Mouse (Mus musculus) MEL (cell line): ENCODE measurements around the gene Prps1l3. TPM values are rescaled to one million over a fixed set of nuclear protein-coding genes. Genes with fewer than 3 reads are reported as not detected.

Experiments used
- DNase-seq: peaks from one replicate; pipeline ENCODE4 v3.0.0; 2011; ENCODE audit warnings: low read depth, low spot score
- H3K27ac ChIP-seq: 2 replicates; pipeline ENCODE4 v1.5.1; 2012; ENCODE audit warnings: low read depth, mild to moderate bottlenecking, control low read depth, low read length, moderate library complexity; ENCODE audit not compliant: control insufficient read depth
- H3K27me3 ChIP-seq, 2 experiments: fragments of 150-350 bp in 1 of 2; sonication (generic) in 1 of 2; 2 replicates each; pipeline ENCODE4 v1.6.1; 2012; ENCODE audit warnings: low read length in 2 of 2, mild to moderate bottlenecking in 2 of 2, improper control_type of control experiment in 1 of 2, moderate library complexity in 1 of 2; ENCODE audit not compliant: insufficient read depth in 2 of 2, control insufficient read depth in 1 of 2
- H3K36me3 ChIP-seq, 2 experiments: 2 replicates each; pipeline ENCODE4 v1.6.1; 2012 to 2014; ENCODE audit warnings: low read length in 2 of 2, improper control_type of control experiment in 1 of 2, inconsistent platforms in 1 of 2, mild to moderate bottlenecking in 1 of 2; ENCODE audit not compliant: insufficient read depth in 2 of 2, control insufficient read depth in 1 of 2
- H3K4me1 ChIP-seq, 2 experiments: fragments of 150-350 bp in 1 of 2; sonication (generic) in 1 of 2; 2 replicates each; pipeline ENCODE4 v1.6.1; 2012; ENCODE audit warnings: low read length in 2 of 2, improper control_type of control experiment in 1 of 2, mild to moderate bottlenecking in 1 of 2; ENCODE audit not compliant: insufficient read depth in 2 of 2, control insufficient read depth in 1 of 2
- H3K4me3 ChIP-seq, 2 experiments: fragments of 150-350 bp in 1 of 2; sonication (generic) in 1 of 2; 2 replicates each; pipeline ENCODE4 v1.5.1; 2012; ENCODE audit warnings: low read depth in 2 of 2, low read length in 2 of 2, mild to moderate bottlenecking in 2 of 2, moderate library complexity in 2 of 2, control low read depth in 1 of 2, improper control_type of control experiment in 1 of 2; ENCODE audit not compliant: control insufficient read depth in 1 of 2, insufficient read depth in 1 of 2
- H3K79me2 ChIP-seq: 2 replicates; pipeline ENCODE4 v1.6.1; 2012; ENCODE audit warnings: mild to moderate bottlenecking, low read length, moderate library complexity; ENCODE audit not compliant: control insufficient read depth, poor library complexity, insufficient read depth
- H3K9ac ChIP-seq: 2 replicates; pipeline ENCODE4 v1.6.1; 2012; ENCODE audit warnings: low read depth, mild to moderate bottlenecking, control low read depth, low read length, moderate library complexity; ENCODE audit not compliant: control insufficient read depth, poor library complexity, severe bottlenecking
- H3K9me3 ChIP-seq: fragments of 150-350 bp; sonication (generic); replicated peaks from 2 replicates; pipeline ENCODE4 v1.6.1; 2012; ENCODE audit warnings: mild to moderate bottlenecking, low read length, improper control_type of control experiment, moderate library complexity; ENCODE audit not compliant: insufficient read depth
- BHLHE40 ChIP-seq: IDR thresholded peaks from 2 replicates; pipeline ENCODE4 v1.6.1; 2012; ENCODE audit warnings: low read depth, mild to moderate bottlenecking, inconsistent platforms, low read length, improper control_type of control experiment, borderline replicate concordance
- CHD1 ChIP-seq: IDR thresholded peaks from 2 replicates; pipeline ENCODE4 v1.6.1; 2012; ENCODE audit warnings: low read depth, mild to moderate bottlenecking, inconsistent platforms, low read length, improper control_type of control experiment
- CHD2 ChIP-seq: IDR thresholded peaks from 2 replicates; pipeline ENCODE4 v1.6.1; 2011; ENCODE audit warnings: low read length, improper control_type of control experiment
- CTCF ChIP-seq, 3 experiments: IDR thresholded peaks in 2 of 3; conservative IDR thresholded peaks in 1 of 3; 2 replicates each; pipeline ENCODE4 v1.5.1; 2011 to 2012; ENCODE audit warnings: low read length in 3 of 3, low read depth in 2 of 3, mild to moderate bottlenecking in 2 of 3, improper control_type of control experiment in 1 of 3, inconsistent platforms in 1 of 3, mixed read lengths in 1 of 3, moderate library complexity in 1 of 3; ENCODE audit not compliant: control insufficient read depth in 1 of 3, insufficient read depth in 1 of 3, poor library complexity in 1 of 3, severe bottlenecking in 1 of 3
- E2F4 ChIP-seq: IDR thresholded peaks from 2 replicates; pipeline ENCODE4 v1.6.1; 2011; ENCODE audit warnings: low read depth, low read length, improper control_type of control experiment, borderline replicate concordance
- ELF1 ChIP-seq: IDR thresholded peaks from 2 replicates; pipeline ENCODE4 v1.6.1; 2014; ENCODE audit warnings: low read depth, mild to moderate bottlenecking, inconsistent platforms, low read length, improper control_type of control experiment, moderate library complexity
- EP300 ChIP-seq, 2 experiments: IDR thresholded peaks; 2 replicates each; pipeline ENCODE4 v1.6.1; 2011; ENCODE audit warnings: improper control_type of control experiment in 2 of 2, low read length in 2 of 2, low read depth in 1 of 2, mild to moderate bottlenecking in 1 of 2
- ETS1 ChIP-seq: IDR thresholded peaks from 2 replicates; pipeline ENCODE4 v1.6.1; 2012; ENCODE audit warnings: low read depth, mild to moderate bottlenecking, inconsistent platforms, low read length, improper control_type of control experiment, moderate library complexity
- GABPA ChIP-seq: IDR thresholded peaks from 2 replicates; pipeline ENCODE4 v1.6.1; 2012; ENCODE audit warnings: low read depth, mild to moderate bottlenecking, inconsistent platforms, low read length, improper control_type of control experiment, moderate library complexity
- GATA1 ChIP-seq: IDR thresholded peaks from 2 replicates; pipeline ENCODE4 v1.6.1; 2011; ENCODE audit warnings: low read depth, low read length, improper control_type of control experiment
- HCFC1 ChIP-seq: IDR thresholded peaks from 2 replicates; pipeline ENCODE4 v1.6.1; 2012; ENCODE audit warnings: low read depth, mild to moderate bottlenecking, inconsistent platforms, low read length, improper control_type of control experiment, moderate library complexity
- JUND ChIP-seq: IDR thresholded peaks from 2 replicates; pipeline ENCODE4 v1.6.1; 2011; ENCODE audit warnings: low read depth, mild to moderate bottlenecking, improper control_type of control experiment, low read length
- KAT2A ChIP-seq: conservative IDR thresholded peaks from 2 replicates; pipeline ENCODE4 v1.6.1; 2012; ENCODE audit warnings: low read depth, low read length, improper control_type of control experiment, inconsistent platforms
- MAFK ChIP-seq: IDR thresholded peaks from 2 replicates; pipeline ENCODE4 v1.6.1; 2011; ENCODE audit warnings: low read depth, mild to moderate bottlenecking, low read length, improper control_type of control experiment, borderline replicate concordance
- MAX ChIP-seq: IDR thresholded peaks from 2 replicates; pipeline ENCODE4 v1.6.1; 2011; ENCODE audit warnings: low read length, improper control_type of control experiment
- MAZ ChIP-seq: IDR thresholded peaks from 2 replicates; pipeline ENCODE4 v1.6.1; 2012; ENCODE audit warnings: low read depth, mild to moderate bottlenecking, inconsistent platforms, low read length, improper control_type of control experiment
- MEF2A ChIP-seq: IDR thresholded peaks from 2 replicates; pipeline ENCODE4 v1.6.1; 2014; ENCODE audit warnings: low read depth, mild to moderate bottlenecking, inconsistent platforms, low read length, improper control_type of control experiment; ENCODE audit not compliant: poor library complexity, insufficient replicate concordance, severe bottlenecking; ENCODE audit errors: extremely low read depth
- MXI1 ChIP-seq: IDR thresholded peaks from 2 replicates; pipeline ENCODE4 v1.6.1; 2011; ENCODE audit warnings: mild to moderate bottlenecking, low read depth, low read length, improper control_type of control experiment
- MYB ChIP-seq: IDR thresholded peaks from 2 replicates; pipeline ENCODE4 v1.6.1; 2011; ENCODE audit warnings: mild to moderate bottlenecking, low read depth, low read length, improper control_type of control experiment
- MYC ChIP-seq: IDR thresholded peaks from 2 replicates; pipeline ENCODE4 v1.6.1; 2011; ENCODE audit warnings: low read depth, mild to moderate bottlenecking, low read length, improper control_type of control experiment, moderate library complexity
- NELFE ChIP-seq: IDR thresholded peaks from 2 replicates; pipeline ENCODE4 v1.6.1; 2011; ENCODE audit warnings: low read depth, low read length, improper control_type of control experiment
- NRF1 ChIP-seq: IDR thresholded peaks from 2 replicates; pipeline ENCODE4 v1.6.1; 2014; ENCODE audit warnings: low read depth, mild to moderate bottlenecking, inconsistent platforms, low read length, improper control_type of control experiment, moderate library complexity; ENCODE audit not compliant: poor library complexity, insufficient read depth, severe bottlenecking
- POLR2A ChIP-seq, 2 experiments: IDR thresholded peaks; 2 replicates each; pipeline ENCODE4 v1.6.1; 2011 to 2012; ENCODE audit warnings: low read length in 2 of 2, mild to moderate bottlenecking in 2 of 2, control low read depth in 1 of 2, improper control_type of control experiment in 1 of 2, low read depth in 1 of 2, moderate library complexity in 1 of 2; ENCODE audit not compliant: control insufficient read depth in 1 of 2, insufficient read depth in 1 of 2, poor library complexity in 1 of 2
- POLR2AphosphoS2 ChIP-seq: IDR thresholded peaks from 2 replicates; pipeline ENCODE4 v1.6.1; 2011; ENCODE audit warnings: low read length, improper control_type of control experiment
- POLR2AphosphoS5 ChIP-seq: IDR thresholded peaks from 2 replicates; pipeline ENCODE4 v1.6.1; 2012; ENCODE audit warnings: low read depth, borderline replicate concordance, mild to moderate bottlenecking, inconsistent platforms, low read length, moderate library complexity, mixed read lengths
- RAD21 ChIP-seq: IDR thresholded peaks from 2 replicates; pipeline ENCODE4 v1.6.1; 2011; ENCODE audit warnings: mild to moderate bottlenecking, low read depth, low read length, improper control_type of control experiment
- RCOR1 ChIP-seq: IDR thresholded peaks from 2 replicates; pipeline ENCODE4 v1.6.1; 2012; ENCODE audit warnings: low read depth, mild to moderate bottlenecking, inconsistent platforms, low read length, improper control_type of control experiment
- SIN3A ChIP-seq: IDR thresholded peaks from 2 replicates; pipeline ENCODE4 v1.6.1; 2012; ENCODE audit warnings: low read length, improper control_type of control experiment, inconsistent platforms
- SMC3 ChIP-seq: IDR thresholded peaks from 2 replicates; pipeline ENCODE4 v1.6.1; 2011; ENCODE audit warnings: low read depth, low read length, improper control_type of control experiment
- TAL1 ChIP-seq: IDR thresholded peaks from 2 replicates; pipeline ENCODE4 v1.6.1; 2012; ENCODE audit warnings: mild to moderate bottlenecking, inconsistent platforms, low read length, moderate library complexity, mixed read lengths
- TBP ChIP-seq: IDR thresholded peaks from 2 replicates; pipeline ENCODE4 v1.8.0; 2011; ENCODE audit warnings: low read depth, low read length, improper control_type of control experiment
- TCF12 ChIP-seq: IDR thresholded peaks from 2 replicates; pipeline ENCODE4 v1.6.1; 2014; ENCODE audit warnings: low read depth, mild to moderate bottlenecking, inconsistent platforms, low read length, improper control_type of control experiment, moderate library complexity
- UBTF ChIP-seq: IDR thresholded peaks from 2 replicates; pipeline ENCODE4 v1.6.1; 2012; ENCODE audit warnings: low read depth, mild to moderate bottlenecking, inconsistent platforms, low read length, improper control_type of control experiment, moderate library complexity, borderline replicate concordance; ENCODE audit not compliant: insufficient read depth
- USF1 ChIP-seq: IDR thresholded peaks from 2 replicates; pipeline ENCODE4 v1.6.1; 2014; ENCODE audit warnings: low read depth, mild to moderate bottlenecking, inconsistent platforms, low read length, improper control_type of control experiment, moderate library complexity
- USF2 ChIP-seq, 2 experiments: IDR thresholded peaks; 2 replicates each; pipeline ENCODE4 v1.6.1; 2011 to 2012; ENCODE audit warnings: improper control_type of control experiment in 2 of 2, low read length in 2 of 2, borderline replicate concordance in 1 of 2, inconsistent platforms in 1 of 2, low read depth in 1 of 2, mild to moderate bottlenecking in 1 of 2; ENCODE audit not compliant: insufficient read depth in 1 of 2
- ZC3H11A ChIP-seq: IDR thresholded peaks from 2 replicates; pipeline ENCODE4 v1.6.1; 2012; ENCODE audit warnings: low read depth, mild to moderate bottlenecking, inconsistent platforms, low read length, improper control_type of control experiment
- ZKSCAN1 ChIP-seq: IDR thresholded peaks from 2 replicates; pipeline ENCODE4 v1.6.1; 2012; ENCODE audit warnings: low read depth, mild to moderate bottlenecking, inconsistent platforms, low read length, improper control_type of control experiment, moderate library complexity
- ZMIZ1 ChIP-seq: IDR thresholded peaks from 2 replicates; pipeline ENCODE4 v1.6.1; 2012; ENCODE audit warnings: low read depth, mild to moderate bottlenecking, inconsistent platforms, low read length, improper control_type of control experiment, moderate library complexity
- polyA plus RNA-seq, 2 experiments: library from polyadenylated mRNA; stranded (reverse) in 1 of 2; unstranded in 1 of 2; fragments of >175 nt in 1 of 2; fragments of >200 nt in 1 of 2; gene quantifications; 2 replicates each; pipeline versions ENCODE4 v1.2.1 to v1.2.4; 2012; ENCODE audit warnings: low replicate concordance in 2 of 2, low read depth in 1 of 2; ENCODE audit not compliant: insufficient read length in 2 of 2, insufficient read depth in 1 of 2, missing spikeins in 1 of 2
- total RNA-seq: library from RNA; depleted of rRNA; stranded (reverse); fragments of 300-350 nt; gene quantifications from 2 replicates; pipeline ENCODE4 v1.2.3, GENCODE M21; 2012

Prps1l3 gene
- total and polyA plus RNA-seq, 3 experiments, result 52.6 to 81.2 TPM; not detected in 1

DNA sequence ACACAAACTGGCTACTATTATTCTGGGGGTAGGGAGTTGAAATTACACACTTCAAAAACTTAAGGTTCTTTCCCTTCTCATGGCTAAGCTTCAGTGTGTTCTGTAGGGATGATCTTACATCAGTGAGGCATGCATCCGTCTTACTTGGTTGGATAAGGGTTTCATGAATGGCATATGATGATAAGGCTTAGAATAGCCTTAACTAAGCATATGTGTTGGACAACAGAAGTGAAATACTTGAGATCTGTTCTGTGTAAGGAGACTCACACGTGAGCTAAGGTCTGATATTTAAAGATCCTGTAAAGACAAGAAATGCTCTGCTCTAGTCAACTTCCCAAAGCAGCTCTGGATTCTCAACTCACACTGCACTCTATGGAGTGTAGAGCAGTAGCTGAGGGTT is 44.1 kb upstream of the Prps1l3 start:
- peaks cover 0 to 16% of the 10 kb centered on the region in 2 experiments; a peak in 2 of 4 replicates for H3K4me1 ChIP-seq
- H3K4me3 ChIP-seq, result no peak overlapping the region
- H3K9ac ChIP-seq, result no peak overlapping the region
- peaks cover 2% of the 10 kb centered on the region; the same call in 1 of the 2 replicates for H3K79me2 ChIP-seq
- no peak overlapping the region for H3K27ac ChIP-seq
- peaks cover 0 to 17% of the 10 kb centered on the region in 2 experiments; a peak in 2 of 4 replicates for H3K36me3 ChIP-seq
- no peaks in the 10 kb centered on the region for H3K27me3 ChIP-seq
- H3K9me3 ChIP-seq, result no peaks in the 10 kb centered on the region
- DNase-seq, result peak; percentile 61
- TF ChIP-seq TAL1 (0 out of 2 replicates have a peak, but pooled peaks have one; percentile 5), E2F4 (no peak), POLR2AphosphoS2 (no peak), JUND (no peak), NELFE (no peak), ZKSCAN1 (no peak), CTCF (IDR thresholded peaks at IDR 0.05 in 2 of 3, conservative IDR thresholded peaks at IDR 0.05 in 1 of 3; ENCODE audit: control insufficient read depth in 1 of 3, insufficient read depth in 1 of 3, low read depth in 2 of 3, low read length in 3 of 3, poor library complexity in 1 of 3, severe bottlenecking in 1 of 3) (no peak), TBP (no peak), NRF1 (no peak), MAZ (no peak), CHD1 (no peak), MYC (no peak), ZC3H11A (no peak), UBTF (no peak), ZMIZ1 (no peak), KAT2A (no peak), CHD2 (no peak), GATA1 (no peak; the same call in 1 of the 2 replicates), MAX (no peak), USF2 (IDR thresholded peaks at IDR 0.05; ENCODE audit: borderline replicate concordance in 1 of 2, insufficient read depth in 1 of 2, low read depth in 1 of 2, low read length in 2 of 2) (no peak), ELF1 (no peak), POLR2A (IDR thresholded peaks at IDR 0.05; ENCODE audit: control insufficient read depth in 1 of 2, insufficient read depth in 1 of 2, low read depth in 1 of 2, low read length in 2 of 2, poor library complexity in 1 of 2) (no peak), SMC3 (no peak), SIN3A (no peak), POLR2AphosphoS5 (no peak), BHLHE40 (peak; percentile 88), USF1 (0 out of 2 replicates have a peak, but pooled peaks have one; percentile 28), MXI1 (peak; percentile 60; the same call in 1 of the 2 replicates), RCOR1 (no peak), MEF2A (no peak), MAFK (no peak), GABPA (no peak), EP300 (IDR thresholded peaks at IDR 0.05; ENCODE audit: low read depth in 1 of 2, low read length in 2 of 2) (peak in 1 of 2 experiments; percentile 46; a peak in 1 of 4 replicates), RAD21 (no peak), ETS1 (peak; percentile 41; the same call in 1 of the 2 replicates), MYB (no peak), TCF12 (peak; percentile 61; the same call in 1 of the 2 replicates), HCFC1 (no peak)
